Mouse (Mus musculus): ENCODE data around the gene Col15a1. TPM values are rescaled to one million over a fixed set of nuclear protein-coding genes. Genes with fewer than 3 reads are reported as not detected.
A peak's percentile ranks its signal among the peaks of the same experiment; 100 is the strongest.

Col15a1 gene
- polyA plus RNA-seq, 1 experiment from 2014 or later: 2.0 TPM

DNA sequence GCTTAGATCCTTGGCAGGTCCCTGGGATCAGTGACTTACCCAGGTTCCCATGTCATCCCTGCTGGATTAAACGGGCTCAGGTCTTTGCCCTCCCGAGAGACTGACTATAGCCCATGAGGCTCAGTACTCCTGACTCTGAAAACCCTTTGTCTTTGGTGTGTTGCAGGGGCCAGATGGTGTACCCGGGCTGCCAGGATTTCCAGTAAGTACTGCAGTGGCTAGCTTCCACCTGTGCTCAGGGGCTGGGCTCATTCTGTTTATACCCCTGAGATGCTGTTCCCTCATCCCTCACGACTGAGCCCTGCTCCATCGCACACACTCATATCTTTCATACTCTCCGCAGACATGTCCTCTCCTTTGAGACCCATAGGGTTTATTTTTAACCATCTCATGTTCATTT lies 76.3 kb downstream of the Col15a1 start:
- ATAC-seq (replicated peaks; ENCODE audit: insufficient number of reproducible peaks, low FRiP score, low TSS enrichment): no peak
- WGBS (ENCODE audit: insufficient replicate concordance): 63% methylated on average over 6 of the region's 6 CpGs
- no peak overlapping the region for H3K4me3 ChIP-seq (ENCODE audit: low read depth, low read length)
- no peaks in the 10 kb centered on the region for H3K27me3 ChIP-seq (ENCODE audit: control insufficient read depth, insufficient read depth, low read length)
- H3K27ac ChIP-seq (ENCODE audit: low read depth, low read length): no peak overlapping the region
- H3K36me3 ChIP-seq (ENCODE audit: control insufficient read depth, insufficient read depth, low read length): no peaks in the 10 kb centered on the region
- H3K4me1 ChIP-seq (ENCODE audit: control insufficient read depth, insufficient read depth, low read length): peaks cover 15% of the 10 kb centered on the region
- H3K9ac ChIP-seq (ENCODE audit: low read depth, low read length): no peak overlapping the region
- no peak overlapping the region for H3K4me2 ChIP-seq
- no peaks in the 10 kb centered on the region for H3K9me3 ChIP-seq (replicated peaks; ENCODE audit: control insufficient read depth, low read length)

DNA sequence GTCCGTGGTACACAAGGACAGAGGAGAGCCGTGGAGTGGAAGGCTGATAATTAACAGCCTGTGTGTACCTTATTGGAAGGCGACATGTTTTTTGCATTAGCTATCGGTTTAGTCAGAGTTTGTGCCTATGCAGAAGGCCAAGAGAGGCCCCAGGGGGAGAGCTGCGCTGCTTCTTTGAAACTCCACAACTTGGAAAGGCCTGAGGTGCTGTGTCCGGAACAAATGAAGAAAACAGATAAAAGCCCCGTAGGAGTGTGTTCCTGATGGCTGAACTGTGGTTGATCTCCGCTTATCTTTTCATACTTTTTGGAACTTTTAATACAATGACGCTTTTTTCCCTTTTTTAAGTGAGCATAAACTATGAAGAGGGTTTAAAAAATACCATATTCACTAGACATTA lies 76.9 kb downstream of the Col15a1 start:
- WGBS (ENCODE audit: insufficient replicate concordance): 52% methylated on average over 9 of the region's 9 CpGs
- no peak overlapping the region for H3K27ac ChIP-seq (ENCODE audit: low read depth, low read length)

DNA sequence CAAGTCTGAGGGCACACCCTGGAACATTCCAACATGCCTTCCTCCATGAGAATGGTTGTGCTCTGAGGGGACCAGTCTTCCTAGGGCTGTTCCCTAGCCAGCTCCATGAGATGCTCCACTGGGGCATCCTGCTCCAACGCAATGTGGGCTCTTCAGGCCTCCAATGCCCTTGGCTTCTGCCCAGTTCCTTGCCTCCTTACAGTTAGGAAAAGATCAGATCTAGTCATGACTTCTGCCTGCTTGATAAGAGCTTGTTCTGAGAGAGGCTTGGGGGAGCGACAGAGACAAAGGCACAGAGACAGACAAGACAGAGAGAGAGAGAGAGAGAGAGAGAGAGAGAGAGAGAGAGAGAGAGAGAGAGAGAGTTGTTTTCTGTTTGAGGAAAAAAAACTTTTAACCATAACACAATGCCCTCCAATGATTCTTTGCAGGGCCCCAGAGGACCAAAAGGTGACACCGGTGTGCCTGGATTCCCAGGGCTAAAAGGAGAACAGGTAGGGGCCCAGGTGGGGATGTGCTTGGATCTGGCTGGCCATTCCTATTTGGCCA lies 78.7 kb downstream of the Col15a1 start:
- H3K4me3 ChIP-seq (ENCODE audit: low read depth, low read length): no peak overlapping the region
- peaks cover 15% of the 10 kb centered on the region for H3K4me1 ChIP-seq (ENCODE audit: control insufficient read depth, insufficient read depth, low read length)
- no peak overlapping the region for H3K4me2 ChIP-seq
- no peaks in the 10 kb centered on the region for H3K9me3 ChIP-seq (replicated peaks; ENCODE audit: control insufficient read depth, low read length)
- WGBS (ENCODE audit: insufficient replicate concordance): 76% methylated on average over 3 of the region's 3 CpGs
- no peak overlapping the region for H3K27ac ChIP-seq (ENCODE audit: low read depth, low read length)
- no peaks in the 10 kb centered on the region for H3K27me3 ChIP-seq (ENCODE audit: control insufficient read depth, insufficient read depth, low read length)
- ATAC-seq (replicated peaks; ENCODE audit: insufficient number of reproducible peaks, low FRiP score, low TSS enrichment): no peak
- H3K36me3 ChIP-seq (ENCODE audit: control insufficient read depth, insufficient read depth, low read length): no peaks in the 10 kb centered on the region
- H3K9ac ChIP-seq (ENCODE audit: low read depth, low read length): no peak overlapping the region

More for the DNA sequence above, 76.9 kb downstream of the Col15a1 start:
- Histone ChIP-seq H3K4me2 (no peak overlapping the region), H3K4me1 (ENCODE audit: control insufficient read depth, insufficient read depth, low read length) (peaks cover 15% of the 10 kb centered on the region), H3K36me3 (ENCODE audit: control insufficient read depth, insufficient read depth, low read length) (no peaks in the 10 kb centered on the region), H3K9me3 (replicated peaks; ENCODE audit: control insufficient read depth, low read length) (no peaks in the 10 kb centered on the region), H3K4me3 (ENCODE audit: low read depth, low read length) (no peak overlapping the region), H3K27me3 (ENCODE audit: control insufficient read depth, insufficient read depth, low read length) (no peaks in the 10 kb centered on the region), H3K9ac (ENCODE audit: low read depth, low read length) (0 out of 2 replicates have a peak overlapping the region, but pooled peaks have one; percentile 3)
- no peak for ATAC-seq (replicated peaks; ENCODE audit: insufficient number of reproducible peaks, low FRiP score, low TSS enrichment)

DNA sequence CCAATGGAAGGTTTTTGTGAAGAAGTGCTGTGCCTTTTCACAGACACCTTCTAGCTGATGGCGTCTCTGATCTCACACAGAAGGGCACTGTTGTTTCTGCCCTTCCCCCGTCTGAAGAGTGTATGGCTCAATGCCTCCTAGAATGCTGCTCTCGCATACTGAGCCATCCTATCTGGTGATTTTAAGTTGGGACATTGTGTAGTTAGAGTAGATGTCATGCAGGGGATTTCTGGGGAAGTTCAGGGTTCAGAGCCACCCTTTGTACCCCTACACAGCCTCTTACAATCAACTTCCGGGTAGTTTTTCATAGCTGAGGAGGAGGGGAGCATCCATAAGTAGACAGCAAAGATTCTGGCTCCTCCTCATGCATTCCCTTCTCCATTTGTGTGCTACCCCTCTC lies 79.5 kb downstream of the Col15a1 start:
- no peaks in the 10 kb centered on the region for H3K36me3 ChIP-seq (ENCODE audit: control insufficient read depth, insufficient read depth, low read length)

DNA sequence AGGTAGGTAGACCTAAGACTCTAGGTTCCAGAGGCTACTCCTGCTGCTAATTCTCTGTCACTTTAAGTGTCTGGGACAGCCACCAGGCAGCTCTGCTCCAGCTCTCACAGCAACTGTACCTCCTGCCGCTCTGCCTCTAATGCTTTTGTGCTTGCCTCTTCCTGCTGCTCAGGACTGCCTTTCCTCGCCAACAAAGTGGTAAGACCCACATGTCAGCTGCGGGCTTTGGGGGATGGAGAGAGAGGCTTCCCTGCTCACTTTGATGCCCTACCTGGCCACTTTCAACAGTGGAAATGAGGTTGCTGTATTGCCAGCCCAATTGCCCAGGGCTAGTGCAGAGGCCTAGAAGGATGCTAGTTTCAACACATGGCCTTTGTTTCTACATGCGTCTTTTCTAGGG lies 80.3 kb downstream of the Col15a1 start:
- H3K27me3 ChIP-seq (ENCODE audit: control insufficient read depth, insufficient read depth, low read length): 0 out of 2 replicates have a peak, but pooled peaks cover 4% of the 10 kb centered on the region
- H3K9me3 ChIP-seq (replicated peaks; ENCODE audit: control insufficient read depth, low read length): no peaks in the 10 kb centered on the region
- H3K4me3 ChIP-seq (ENCODE audit: low read depth, low read length): no peak overlapping the region
- no peak overlapping the region for H3K9ac ChIP-seq (ENCODE audit: low read depth, low read length)
- H3K27ac ChIP-seq (ENCODE audit: low read depth, low read length): no peak overlapping the region
- WGBS (ENCODE audit: insufficient replicate concordance): 56% methylated on average over 4 of the region's 4 CpGs
- ATAC-seq (replicated peaks; ENCODE audit: insufficient number of reproducible peaks, low FRiP score, low TSS enrichment): no peak
- peaks cover 11% of the 10 kb centered on the region for H3K4me1 ChIP-seq (ENCODE audit: control insufficient read depth, insufficient read depth, low read length)
- H3K36me3 ChIP-seq (ENCODE audit: control insufficient read depth, insufficient read depth, low read length): no peaks in the 10 kb centered on the region
- no peak overlapping the region for H3K4me2 ChIP-seq

More for the DNA sequence above, 79.5 kb downstream of the Col15a1 start:
- ATAC-seq (replicated peaks; ENCODE audit: insufficient number of reproducible peaks, low FRiP score, low TSS enrichment): no peak
- Histone ChIP-seq H3K27me3 (ENCODE audit: control insufficient read depth, insufficient read depth, low read length) (0 out of 2 replicates have a peak, but pooled peaks cover 2% of the 10 kb centered on the region), H3K9me3 (replicated peaks; ENCODE audit: control insufficient read depth, low read length) (no peaks in the 10 kb centered on the region), H3K27ac (ENCODE audit: low read depth, low read length) (no peak overlapping the region), H3K9ac (ENCODE audit: low read depth, low read length) (no peak overlapping the region), H3K4me2 (no peak overlapping the region), H3K4me1 (ENCODE audit: control insufficient read depth, insufficient read depth, low read length) (peaks cover 11% of the 10 kb centered on the region), H3K4me3 (ENCODE audit: low read depth, low read length) (no peak overlapping the region)
- 69% methylated on average over 4 of the region's 4 CpGs for WGBS (ENCODE audit: insufficient replicate concordance)

DNA sequence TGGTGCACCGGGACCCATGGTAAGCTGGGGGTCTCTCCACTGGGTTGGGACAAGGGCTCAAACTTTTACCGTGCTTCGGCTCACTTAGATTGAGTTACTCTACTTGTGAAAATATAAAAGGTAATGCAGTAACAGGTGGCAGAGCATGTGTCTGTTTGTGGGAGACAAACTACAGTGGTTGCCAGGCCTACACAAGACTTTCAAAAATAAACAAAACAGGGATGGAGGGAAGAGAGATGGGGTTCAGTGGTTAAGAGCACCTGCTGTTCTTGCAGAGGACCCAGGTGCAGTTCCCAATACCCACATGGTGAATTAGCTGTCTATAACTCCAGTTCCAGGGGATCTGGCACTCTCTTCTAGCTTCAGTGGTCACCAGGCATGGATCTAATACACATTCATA lies 81.6 kb downstream of the Col15a1 start:
- ATAC-seq (replicated peaks; ENCODE audit: insufficient number of reproducible peaks, low FRiP score, low TSS enrichment): no peak
- H3K9ac ChIP-seq (ENCODE audit: low read depth, low read length): no peak overlapping the region
- H3K9me3 ChIP-seq (replicated peaks; ENCODE audit: control insufficient read depth, low read length): no peaks in the 10 kb centered on the region
- H3K4me2 ChIP-seq: no peak overlapping the region
- H3K36me3 ChIP-seq (ENCODE audit: control insufficient read depth, insufficient read depth, low read length): no peaks in the 10 kb centered on the region
- no peak overlapping the region for H3K4me3 ChIP-seq (ENCODE audit: low read depth, low read length)
- 0 out of 2 replicates have a peak, but pooled peaks cover 4% of the 10 kb centered on the region for H3K27me3 ChIP-seq (ENCODE audit: control insufficient read depth, insufficient read depth, low read length)
- H3K27ac ChIP-seq (ENCODE audit: low read depth, low read length): no peak overlapping the region
- 86% methylated on average over 3 of the region's 3 CpGs for WGBS (ENCODE audit: insufficient replicate concordance)
- H3K4me1 ChIP-seq (ENCODE audit: control insufficient read depth, insufficient read depth, low read length): peaks cover 9% of the 10 kb centered on the region

DNA sequence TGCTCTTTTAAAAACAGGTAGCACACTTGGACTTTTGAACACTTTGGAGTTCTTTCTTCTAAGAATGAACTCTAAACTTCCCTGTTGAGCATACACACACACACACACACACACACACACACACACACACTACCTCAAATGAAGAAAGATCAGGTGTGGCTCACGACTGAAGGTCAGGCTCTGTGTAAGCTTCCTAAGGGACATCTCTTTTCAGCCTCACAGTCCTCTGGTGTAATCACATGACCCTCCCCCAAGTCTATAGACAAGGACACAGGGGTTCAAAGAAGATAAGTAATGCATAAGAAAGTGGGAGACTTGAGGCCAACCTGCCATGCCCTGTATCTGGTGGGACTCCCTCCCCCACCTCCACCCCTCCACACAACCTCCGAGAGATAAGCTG lies 82.5 kb downstream of the Col15a1 start:
- 0 out of 2 replicates have a peak, but pooled peaks cover 3% of the 10 kb centered on the region for H3K4me1 ChIP-seq (ENCODE audit: control insufficient read depth, insufficient read depth, low read length)
- H3K27me3 ChIP-seq (ENCODE audit: control insufficient read depth, insufficient read depth, low read length): 0 out of 2 replicates have a peak, but pooled peaks cover 4% of the 10 kb centered on the region
- H3K4me3 ChIP-seq (ENCODE audit: low read depth, low read length): no peak overlapping the region
- H3K27ac ChIP-seq (ENCODE audit: low read depth, low read length): no peak overlapping the region
- WGBS (ENCODE audit: insufficient replicate concordance): 58% methylated on average over 2 of the region's 2 CpGs
- no peaks in the 10 kb centered on the region for H3K36me3 ChIP-seq (ENCODE audit: control insufficient read depth, insufficient read depth, low read length)
- ATAC-seq (replicated peaks; ENCODE audit: insufficient number of reproducible peaks, low FRiP score, low TSS enrichment): no peak
- no peaks in the 10 kb centered on the region for H3K9me3 ChIP-seq (replicated peaks; ENCODE audit: control insufficient read depth, low read length)
- H3K9ac ChIP-seq (ENCODE audit: low read depth, low read length): no peak overlapping the region
- H3K4me2 ChIP-seq: no peak overlapping the region

DNA sequence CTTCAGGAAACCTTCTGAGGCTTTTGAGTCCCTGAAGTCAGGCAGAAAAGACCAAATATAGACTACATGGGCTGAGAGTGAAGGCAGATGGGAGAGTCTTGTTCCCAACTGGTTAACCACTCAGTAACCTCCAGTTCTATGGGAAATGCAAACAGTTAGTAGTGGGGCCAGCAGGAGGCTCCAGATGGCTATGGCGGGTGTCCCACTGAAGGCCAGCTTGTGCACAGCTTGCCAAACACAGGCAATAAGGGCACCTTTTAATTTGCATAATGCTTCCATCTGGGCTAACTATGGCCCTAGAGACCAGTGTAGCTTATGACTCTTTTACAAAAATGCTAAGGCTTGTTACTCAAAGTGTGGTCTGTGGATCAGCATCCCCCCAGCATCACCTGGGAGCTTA lies 83.1 kb downstream of the Col15a1 start:
- H3K4me2 ChIP-seq: no peak overlapping the region
- no peak overlapping the region for H3K9ac ChIP-seq (ENCODE audit: low read depth, low read length)
- WGBS (ENCODE audit: insufficient replicate concordance): 50% methylated on average over 1 of the region's 1 CpGs
- H3K36me3 ChIP-seq (ENCODE audit: control insufficient read depth, insufficient read depth, low read length): no peaks in the 10 kb centered on the region
- H3K4me1 ChIP-seq (ENCODE audit: control insufficient read depth, insufficient read depth, low read length): 0 out of 2 replicates have a peak, but pooled peaks cover 3% of the 10 kb centered on the region
- no peak overlapping the region for H3K27ac ChIP-seq (ENCODE audit: low read depth, low read length)
- 0 out of 2 replicates have a peak, but pooled peaks cover 4% of the 10 kb centered on the region for H3K27me3 ChIP-seq (ENCODE audit: control insufficient read depth, insufficient read depth, low read length)
- H3K4me3 ChIP-seq (ENCODE audit: low read depth, low read length): no peak overlapping the region
- ATAC-seq (replicated peaks; ENCODE audit: insufficient number of reproducible peaks, low FRiP score, low TSS enrichment): no peak
- H3K9me3 ChIP-seq (replicated peaks; ENCODE audit: control insufficient read depth, low read length): no peaks in the 10 kb centered on the region

DNA sequence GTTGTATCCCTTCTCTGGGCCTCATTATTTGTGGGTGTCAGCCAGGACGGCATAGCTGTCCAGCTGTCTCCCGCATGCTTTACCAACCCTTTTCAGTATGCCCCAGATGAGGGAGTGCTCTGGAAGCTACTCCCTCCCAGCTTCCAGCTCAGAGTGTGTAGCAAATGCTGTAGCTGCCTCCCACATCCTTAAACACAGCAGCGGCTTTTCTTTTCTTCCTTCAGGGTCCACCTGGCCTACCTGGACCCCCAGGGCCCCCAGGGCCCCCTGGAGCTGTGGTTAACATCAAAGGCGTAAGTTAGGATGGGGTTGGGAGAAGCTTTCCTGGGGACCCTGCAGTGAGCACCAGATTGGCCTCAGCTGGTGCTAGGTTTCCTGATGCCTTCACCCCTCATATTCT lies 85.0 kb downstream of the Col15a1 start:
- Histone ChIP-seq H3K4me2 (no peak overlapping the region), H3K9ac (ENCODE audit: low read depth, low read length) (no peak overlapping the region), H3K9me3 (replicated peaks; ENCODE audit: control insufficient read depth, low read length) (no peaks in the 10 kb centered on the region), H3K27me3 (ENCODE audit: control insufficient read depth, insufficient read depth, low read length) (0 out of 2 replicates have a peak, but pooled peaks cover 4% of the 10 kb centered on the region), H3K4me1 (ENCODE audit: control insufficient read depth, insufficient read depth, low read length) (0 out of 2 replicates have a peak, but pooled peaks cover 3% of the 10 kb centered on the region), H3K36me3 (ENCODE audit: control insufficient read depth, insufficient read depth, low read length) (no peaks in the 10 kb centered on the region), H3K27ac (ENCODE audit: low read depth, low read length) (no peak overlapping the region), H3K4me3 (ENCODE audit: low read depth, low read length) (no peak overlapping the region)
- no peak for ATAC-seq (replicated peaks; ENCODE audit: insufficient number of reproducible peaks, low FRiP score, low TSS enrichment)
- 46% methylated on average over 4 of the region's 4 CpGs for WGBS (ENCODE audit: insufficient replicate concordance)

Data from heart, embryonic 11.5 days (tissue).